Mouse (Mus musculus): ENCODE results near the gene Ccser2. TPM values are rescaled to one million over a fixed set of nuclear protein-coding genes. Genes with fewer than 3 reads are reported as not detected.
A peak's percentile ranks its signal among the peaks of the same experiment; 100 is the strongest.

Gene Ccser2
- polyA plus RNA-seq, 1 experiment from 2014 or later = 21.5 TPM

DNA sequence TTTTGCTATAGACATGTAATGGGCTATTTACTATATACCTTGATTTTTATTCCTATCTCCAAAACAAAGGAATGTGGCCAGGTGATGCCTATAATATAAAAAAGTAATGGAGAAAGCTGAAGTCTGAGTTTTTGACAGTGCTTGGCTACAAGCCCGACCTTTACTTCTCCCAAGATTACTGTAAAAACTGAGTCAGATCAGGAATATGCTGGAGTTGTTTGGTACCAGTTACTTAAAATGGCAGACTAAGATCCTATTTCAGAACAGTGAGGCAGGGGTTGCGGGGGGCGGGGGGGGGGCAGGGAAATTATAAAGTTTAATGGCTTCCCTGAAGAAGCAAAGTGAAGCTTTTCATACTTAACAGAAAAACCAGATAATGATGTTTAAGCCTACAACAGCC lies 73.9 kb downstream of the Ccser2 start:
- Histone ChIP-seq H3K36me3 (replicated peaks) (peaks cover 9% of the 10 kb centered on the region), H3K27ac (no peak overlapping the region), H3K4me3 (no peak overlapping the region), H3K27me3 (ENCODE audit: poor library complexity, severe bottlenecking) (no peaks in the 10 kb centered on the region), H3K9me3 (no peaks in the 10 kb centered on the region), H3K4me1 (peaks cover 6% of the 10 kb centered on the region)
- WGBS = 95% methylated on average over 3 of the region's 3 CpGs
- no peak for DNase-seq (ENCODE audit: extremely low spot score, low spot score)

DNA sequence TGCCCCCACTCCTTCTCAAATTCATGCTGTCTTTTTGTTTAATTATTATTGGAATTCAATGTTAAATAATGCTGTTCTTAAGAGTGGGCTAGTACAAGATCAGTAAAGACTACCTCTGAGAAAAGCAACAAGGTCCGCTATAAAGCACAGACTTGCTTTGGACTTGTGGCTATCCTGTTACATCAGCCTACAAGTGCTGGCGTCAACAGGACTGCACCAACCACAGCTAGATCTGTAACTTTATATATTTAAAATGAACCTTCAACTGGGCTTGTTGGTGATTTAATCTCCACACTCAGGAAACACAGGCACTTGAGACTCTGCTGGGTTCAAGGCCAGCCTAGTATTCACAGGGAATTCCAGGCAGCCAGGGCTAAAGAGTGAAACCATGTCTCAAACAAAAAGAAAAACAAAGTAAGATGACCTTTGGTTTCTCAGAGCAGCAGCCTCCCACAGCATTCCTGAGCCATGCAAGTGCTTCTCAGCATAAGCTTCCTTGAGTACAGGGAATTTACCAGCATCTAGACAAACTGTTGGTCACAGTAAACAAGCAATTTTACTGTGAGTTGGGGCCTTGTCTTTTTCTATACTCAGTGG lies 75.7 kb downstream of the Ccser2 start:
- H3K9me3 ChIP-seq = no peaks in the 10 kb centered on the region
- no peak for DNase-seq (ENCODE audit: extremely low spot score, low spot score)
- peaks cover 6% of the 10 kb centered on the region for H3K4me1 ChIP-seq
- H3K27ac ChIP-seq = no peak overlapping the region
- H3K36me3 ChIP-seq (replicated peaks) = peaks cover 5% of the 10 kb centered on the region; the same call in 1 of the 2 replicates
- no peak overlapping the region for H3K4me3 ChIP-seq
- no peaks in the 10 kb centered on the region for H3K27me3 ChIP-seq (ENCODE audit: poor library complexity, severe bottlenecking)
- WGBS = 74% methylated on average over 2 of the region's 2 CpGs

- Histone ChIP-seq H3K27me3 (ENCODE audit: poor library complexity, severe bottlenecking) (no peaks in the 10 kb centered on the region), H3K27ac (no peak overlapping the region), H3K36me3 (replicated peaks) (0 out of 2 replicates have a peak, but pooled peaks cover 2% of the 10 kb centered on the region), H3K4me1 (peaks cover 6% of the 10 kb centered on the region), H3K4me3 (no peak overlapping the region), H3K9me3 (no peaks in the 10 kb centered on the region)
- no peak for DNase-seq (ENCODE audit: extremely low spot score, low spot score)
- 79% methylated on average over 7 of the region's 7 CpGs for WGBS
Observed at GRCm38 (mm10) chr14:36890130-36890529, 78.4 kb downstream of the Ccser2 start.

DNA sequence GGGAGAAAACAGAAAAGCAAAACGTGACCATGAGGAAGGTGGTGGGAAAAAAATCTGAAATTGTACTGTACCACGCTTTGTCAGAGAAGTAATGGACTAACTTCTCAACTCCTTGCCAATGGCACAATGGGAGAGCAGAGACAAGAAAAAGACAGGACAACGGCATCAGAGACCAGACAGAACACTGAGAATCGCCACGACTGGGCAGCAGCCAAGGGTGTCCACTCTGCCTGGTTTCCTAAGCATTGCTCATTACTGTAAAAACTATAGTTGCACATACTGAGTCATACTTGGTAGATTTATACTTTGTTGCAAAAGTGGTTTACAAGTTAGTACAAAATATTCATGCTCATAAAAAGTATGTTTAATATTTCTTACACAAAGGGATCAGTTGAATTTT lies 82.9 kb downstream of the Ccser2 start:
- no peak for DNase-seq (ENCODE audit: extremely low spot score, low spot score)

DNA sequence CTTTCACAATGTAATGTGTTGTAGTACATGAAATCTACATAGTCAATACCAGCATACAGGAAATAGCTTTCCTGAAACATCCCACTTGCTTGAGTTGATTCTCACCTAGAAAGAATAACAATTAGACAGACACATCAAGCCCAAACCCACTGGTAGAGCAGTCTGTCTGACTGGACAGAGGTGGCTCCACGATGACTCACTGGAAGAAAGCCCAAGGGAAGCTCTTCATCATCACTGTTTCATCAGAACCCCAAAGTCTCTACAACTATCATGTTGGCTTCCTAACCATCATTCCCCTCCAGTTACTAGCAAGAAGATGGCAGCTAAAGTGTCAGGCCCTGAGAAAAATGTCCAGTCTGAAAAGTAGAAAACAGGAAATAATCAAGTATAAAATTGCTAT lies 83.5 kb downstream of the Ccser2 start:
- 0 out of 2 replicates have a peak, but pooled peaks cover 7% of the 10 kb centered on the region for H3K36me3 ChIP-seq (replicated peaks)
- no peaks in the 10 kb centered on the region for H3K9me3 ChIP-seq
- no peak overlapping the region for H3K4me3 ChIP-seq
- 0 out of 2 replicates have a peak, but pooled peaks cover 6% of the 10 kb centered on the region for H3K4me1 ChIP-seq
- H3K27me3 ChIP-seq (ENCODE audit: poor library complexity, severe bottlenecking) = no peaks in the 10 kb centered on the region
- WGBS = 94% methylated on average over 1 of the region's 1 CpGs
- no peak overlapping the region for H3K27ac ChIP-seq
- no peak for DNase-seq (ENCODE audit: extremely low spot score, low spot score)

More for the DNA sequence above, 82.9 kb downstream of the Ccser2 start:
- no peak overlapping the region for H3K4me3 ChIP-seq
- H3K36me3 ChIP-seq (replicated peaks) = 0 out of 2 replicates have a peak, but pooled peaks cover 8% of the 10 kb centered on the region
- no peak overlapping the region for H3K27ac ChIP-seq
- WGBS = 91% methylated on average over 5 of the region's 5 CpGs
- H3K9me3 ChIP-seq = no peaks in the 10 kb centered on the region
- H3K27me3 ChIP-seq (ENCODE audit: poor library complexity, severe bottlenecking) = no peaks in the 10 kb centered on the region
- H3K4me1 ChIP-seq = 0 out of 2 replicates have a peak, but pooled peaks cover 6% of the 10 kb centered on the region

- Histone ChIP-seq H3K9me3 (no peaks in the 10 kb centered on the region), H3K27me3 (ENCODE audit: poor library complexity, severe bottlenecking) (no peaks in the 10 kb centered on the region), H3K36me3 (replicated peaks) (peaks cover 16% of the 10 kb centered on the region), H3K27ac (no peak overlapping the region), H3K4me3 (no peak overlapping the region), H3K4me1 (0 out of 2 replicates have a peak, but pooled peaks cover 6% of the 10 kb centered on the region)
- no peak for DNase-seq (ENCODE audit: extremely low spot score, low spot score)
- WGBS = 50% methylated on average over 3 of the region's 3 CpGs
Observed at GRCm38 (mm10) chr14:36883576-36883975, 85.0 kb downstream of the Ccser2 start.

GRCm38 (mm10) chr14:36870257-36870656 lies 98.3 kb downstream of the Ccser2 start:
- WGBS = 65% methylated on average over 6 of the region's 6 CpGs
- Histone ChIP-seq H3K4me3 (no peak overlapping the region), H3K4me1 (peaks cover 4% of the 10 kb centered on the region), H3K36me3 (replicated peaks) (peaks cover 1% of the 10 kb centered on the region; the same call in 1 of the 2 replicates), H3K9me3 (no peaks in the 10 kb centered on the region), H3K27me3 (ENCODE audit: poor library complexity, severe bottlenecking) (no peaks in the 10 kb centered on the region), H3K27ac (no peak overlapping the region)
- no peak for DNase-seq (ENCODE audit: extremely low spot score, low spot score)

DNA sequence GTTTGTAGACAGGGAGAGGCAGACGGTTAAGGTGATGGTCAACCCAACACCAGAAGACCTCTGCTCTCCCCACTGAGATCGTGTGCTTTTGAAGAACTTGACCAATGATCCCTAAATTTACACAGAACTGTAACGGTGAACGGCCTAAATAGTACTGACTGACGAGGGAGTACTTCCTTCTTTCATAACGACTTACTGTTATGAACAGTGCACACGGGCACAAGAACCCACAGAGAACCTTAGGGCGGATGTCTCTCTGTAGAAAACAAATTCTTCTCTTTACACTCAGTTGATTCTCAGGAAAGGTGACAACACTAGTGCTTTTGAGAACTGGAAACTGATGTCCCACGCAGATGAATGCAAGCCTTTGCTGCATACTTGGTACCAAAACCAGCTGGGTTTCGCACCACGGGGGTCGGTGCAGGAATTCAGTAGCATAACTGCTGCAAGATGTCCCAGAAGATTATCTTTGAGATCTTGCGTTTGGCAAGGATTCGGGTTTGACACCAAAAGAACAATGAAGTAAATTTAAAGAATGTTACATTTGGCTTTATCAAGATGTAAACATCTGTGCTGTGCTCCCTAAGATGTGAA lies 99.7 kb downstream of the Ccser2 start:
- Histone ChIP-seq H3K27me3 (ENCODE audit: poor library complexity, severe bottlenecking) (no peaks in the 10 kb centered on the region), H3K27ac (no peak overlapping the region), H3K9me3 (no peaks in the 10 kb centered on the region), H3K4me1 (peaks cover 4% of the 10 kb centered on the region), H3K36me3 (replicated peaks) (no peaks in the 10 kb centered on the region), H3K4me3 (no peak overlapping the region)
- WGBS = 86% methylated on average over 14 of the region's 14 CpGs
- DNase-seq (ENCODE audit: extremely low spot score, low spot score) = no peak

GRCm38 (mm10) chr14:36866966-36867700 lies 101.4 kb downstream of the Ccser2 start:
- H3K27ac ChIP-seq = no peak overlapping the region
- H3K27me3 ChIP-seq (ENCODE audit: poor library complexity, severe bottlenecking) = no peaks in the 10 kb centered on the region
- WGBS = 22% methylated on average over 6 of the region's 6 CpGs
- peak; percentile 29 for DNase-seq (ENCODE audit: extremely low spot score, low spot score)
- peaks cover 4% of the 10 kb centered on the region for H3K4me1 ChIP-seq
- H3K36me3 ChIP-seq (replicated peaks) = no peaks in the 10 kb centered on the region
- no peaks in the 10 kb centered on the region for H3K9me3 ChIP-seq
- no peak overlapping the region for H3K4me3 ChIP-seq

DNA sequence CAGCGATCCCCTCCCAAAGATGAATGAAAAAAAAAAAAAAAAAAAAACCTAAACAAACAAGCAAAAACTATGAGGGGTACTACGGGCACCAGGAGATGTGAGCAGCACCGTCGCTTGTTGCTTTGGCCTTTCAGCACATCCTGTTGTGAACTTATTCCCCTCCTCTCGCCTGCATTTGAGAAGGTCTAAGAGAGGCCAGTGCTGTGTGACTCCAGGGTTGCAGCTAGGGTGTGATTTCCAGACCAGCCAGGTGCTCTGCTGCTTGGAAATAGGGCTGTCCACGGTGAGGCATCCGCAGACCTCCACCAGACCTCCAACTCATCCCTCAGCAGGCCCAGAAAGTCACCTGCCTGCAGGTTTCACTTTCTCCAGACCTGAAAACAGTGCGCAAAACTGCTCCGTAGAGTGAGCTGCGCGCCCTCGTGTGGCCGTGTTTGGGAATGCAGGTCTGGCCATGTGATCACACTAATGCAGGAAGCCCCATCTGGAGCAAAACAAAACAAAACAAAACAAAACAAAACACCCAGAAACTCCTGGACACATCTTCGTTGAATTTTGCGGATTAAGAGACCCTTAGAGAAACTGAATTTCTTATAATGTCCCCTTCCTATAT lies 104.6 kb downstream of the Ccser2 start:
- no peaks in the 10 kb centered on the region for H3K36me3 ChIP-seq (replicated peaks)
- no peak overlapping the region for H3K27ac ChIP-seq
- no peaks in the 10 kb centered on the region for H3K27me3 ChIP-seq (ENCODE audit: poor library complexity, severe bottlenecking)
- peak; percentile 82 for DNase-seq (ENCODE audit: extremely low spot score, low spot score)
- H3K4me1 ChIP-seq = no peaks in the 10 kb centered on the region
- no peaks in the 10 kb centered on the region for H3K9me3 ChIP-seq
- 27% methylated on average over 15 of the region's 15 CpGs for WGBS
- 0 out of 2 replicates have a peak overlapping the region, but pooled peaks have one; percentile 20 for H3K4me3 ChIP-seq

GRCm38 (mm10) chr14:36862387-36862786 lies 106.2 kb downstream of the Ccser2 start:
- Histone ChIP-seq H3K27me3 (ENCODE audit: poor library complexity, severe bottlenecking) (no peaks in the 10 kb centered on the region), H3K36me3 (replicated peaks) (no peaks in the 10 kb centered on the region), H3K9me3 (no peaks in the 10 kb centered on the region), H3K4me1 (no peaks in the 10 kb centered on the region), H3K4me3 (no peak overlapping the region), H3K27ac (no peak overlapping the region)
- peak; percentile 60 for DNase-seq (ENCODE audit: extremely low spot score, low spot score)
- WGBS = 34% methylated on average over 7 of the region's 7 CpGs

GRCm38 (mm10) chr14:36858932-36859331 lies 109.6 kb downstream of the Ccser2 start:
- H3K9me3 ChIP-seq = no peaks in the 10 kb centered on the region
- no peak for DNase-seq (ENCODE audit: extremely low spot score, low spot score)
- no peaks in the 10 kb centered on the region for H3K36me3 ChIP-seq (replicated peaks)
- WGBS = 78% methylated on average over 4 of the region's 4 CpGs
- no peak overlapping the region for H3K27ac ChIP-seq
- no peaks in the 10 kb centered on the region for H3K27me3 ChIP-seq (ENCODE audit: poor library complexity, severe bottlenecking)
- no peaks in the 10 kb centered on the region for H3K4me1 ChIP-seq
- H3K4me3 ChIP-seq = no peak overlapping the region

All from forebrain, embryonic 10.5 days (tissue).